Mouse (Mus musculus) ES-E14 (cell line): ENCODE measurements around the gene Prmt8.

Experiments used
- MAFK ChIP-seq: IDR thresholded peaks from 2 replicates; pipeline ENCODE4 v1.6.1; 2014; ENCODE audit warnings: mild to moderate bottlenecking, low read depth, low read length, inconsistent platforms; ENCODE audit not compliant: insufficient read depth
- ZC3H11A ChIP-seq: IDR thresholded peaks from 2 replicates; pipeline ENCODE4 v1.6.1; 2012; ENCODE audit warnings: low read depth, mild to moderate bottlenecking, inconsistent platforms, low read length, borderline replicate concordance

DNA sequence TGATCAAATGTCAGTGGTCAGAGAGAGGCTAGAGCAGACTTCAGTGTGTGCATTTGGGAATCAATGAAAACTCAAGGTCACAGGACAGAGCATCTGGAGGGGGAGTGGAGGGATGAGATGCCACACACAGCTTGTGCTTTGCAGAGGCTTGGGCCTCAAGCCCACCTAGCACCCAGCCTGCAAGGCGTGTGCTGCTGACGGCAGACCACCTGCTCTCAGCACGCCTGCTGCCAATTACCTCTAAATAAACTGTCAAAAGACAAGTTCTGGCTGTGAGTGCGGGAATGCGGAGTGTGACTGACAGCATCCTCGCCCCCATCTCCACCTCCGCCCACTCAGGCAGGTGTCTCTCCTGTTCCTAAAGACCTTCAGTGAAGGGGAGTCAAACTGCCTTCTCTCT is 77.0 kb downstream of the Prmt8 start:
- TF ChIP-seq ZC3H11A (no peak), MAFK (no peak)
